Mouse (Mus musculus) heart, postnatal 25 days (tissue): ENCODE results near the gene Vat1. TPM values are rescaled to one million over a fixed set of nuclear protein-coding genes. Genes with fewer than 3 reads are reported as not detected.

ENCODE experiments used
- DNase-seq: peaks from one replicate; pipeline ENCODE4 v3.0.0; 2022; ENCODE audit warnings: low spot score
- intact Hi-C: fragments of 180-260 bp; cut with DNase I; formaldehyde crosslinking; loops from one replicate; pipeline ENCODE4 v1.15.1; 2025
- microRNA-seq: library from miRNA; unstranded; fragments of <30 nt; microRNA quantifications from one replicate; pipeline ENCODE4 v1.2.0, GENCODE M21; 2022
- total RNA-seq, 2 experiments: library from RNA; stranded (reverse); gene quantifications; 2 replicates each; pipeline ENCODE4 v1.2.3; 2021

Gene Vat1
- total RNA-seq, 2 experiments from 2014 or later, result 21.6 to 25.5 TPM

DNA sequence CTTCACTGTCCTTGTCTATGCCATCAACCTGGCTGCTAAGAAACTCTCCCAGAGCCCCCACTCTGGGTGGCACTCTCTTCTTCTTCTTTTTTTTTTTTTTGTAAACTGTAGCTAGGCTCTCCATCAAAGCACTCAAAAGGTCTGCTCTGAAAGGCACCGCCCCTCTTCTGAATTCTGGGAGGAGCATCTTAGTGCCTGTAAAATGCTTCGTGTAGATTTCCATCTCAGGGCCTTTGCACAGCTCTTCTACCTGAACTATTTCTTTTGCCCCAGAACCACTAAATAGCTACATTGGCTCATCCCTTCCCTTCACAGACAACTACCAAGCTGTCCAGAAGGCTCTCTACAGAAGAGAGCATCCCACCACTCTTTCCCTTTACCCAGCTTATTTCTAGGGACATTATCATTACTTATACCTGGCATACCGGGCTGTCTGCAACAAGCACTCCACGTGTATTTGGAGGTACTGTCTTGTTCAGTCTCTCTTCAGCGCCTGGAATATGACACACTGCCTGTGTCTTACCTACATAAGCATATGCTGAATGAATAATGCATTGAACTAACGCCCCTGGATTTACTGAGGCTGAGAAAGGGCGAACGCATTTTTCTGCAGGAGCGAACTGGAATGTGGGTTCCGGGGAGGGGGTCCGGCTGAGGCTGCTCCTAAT is 49.5 kb downstream of the Vat1 start:
- DNase-seq, result no peak
- intact Hi-C loops, result no loop called here

- intact Hi-C loops, result no loop called here
- no peak for DNase-seq
Observed at GRCm38 (mm10) chr11:101415306-101415705, 50.7 kb downstream of the Vat1 start.

Small RNA genes lying within 50 kb of the gene (microRNA-seq; reads per million reads assigned to microRNA genes)
- gene Mir6929, result 8.3 reads per million, percentile 22 among the genes with 10 or more reads in this experiment

Other genes starting within 250 kb of the Vat1 start
- 10 to 100 TPM; 26.0 to 30.4 TPM for gene Ezh1, start 239.8 kb downstream of the Vat1 start, total RNA-seq
- gene Ramp2, start 220.2 kb downstream of the Vat1 start, total RNA-seq, result 100 to 1,000 TPM in 1 of 2 experiments, 10 to 100 TPM in 1; 80.9 to 123 TPM
- gene Vps25, start 212.5 kb downstream of the Vat1 start, total RNA-seq, result 10 to 100 TPM; 78.2 to 85.0 TPM
- gene Wnk4, start 205.7 kb downstream of the Vat1 start, total RNA-seq, result 10 to 100 TPM in 1 of 2 experiments, 1 to 10 TPM in 1; 9.6 to 14.6 TPM
- under 1 TPM; 0.10 to 0.28 TPM for gene Cntd1, start 187.2 kb downstream of the Vat1 start, total RNA-seq
- 10 to 100 TPM; 89.0 to 96.9 TPM for gene Coa3, start 187.1 kb downstream of the Vat1 start, total RNA-seq
- gene Becn1, start 163.9 kb downstream of the Vat1 start, total RNA-seq, result 100 to 1,000 TPM in 1 of 2 experiments, 10 to 100 TPM in 1; 92.8 to 102 TPM
- gene Psme3, start 150.0 kb downstream of the Vat1 start, total RNA-seq, result 10 to 100 TPM; 80.6 to 88.8 TPM
- gene Aoc2, start 141.2 kb downstream of the Vat1 start, total RNA-seq, result 1 to 10 TPM; 1.8 to 2.2 TPM
- 10 to 100 TPM; 13.9 to 18.5 TPM for gene Aoc3, start 135.6 kb downstream of the Vat1 start, total RNA-seq
- gene G6pc, start 98.7 kb downstream of the Vat1 start, total RNA-seq, result not detected
- 10 to 100 TPM; 20.7 to 22.8 TPM for gene Aarsd1, start 48.6 kb downstream of the Vat1 start, total RNA-seq
- 1 to 10 TPM; 8.5 to 9.1 TPM for gene Gm27029, start 41.4 kb downstream of the Vat1 start, total RNA-seq
- gene Rundc1, start 41.1 kb downstream of the Vat1 start, total RNA-seq, result 10 to 100 TPM; 10.4 to 11.2 TPM
- gene Ptges3l, start 40.9 kb downstream of the Vat1 start, total RNA-seq, result 10 to 100 TPM; 69.0 to 80.2 TPM
- gene Rpl27, start 23.9 kb downstream of the Vat1 start, total RNA-seq, result 10 to 100 TPM; 46.7 to 56.2 TPM
- 10 to 100 TPM; 12.0 to 13.7 TPM for gene Ifi35, start 17.8 kb downstream of the Vat1 start, total RNA-seq
- gene Rnd2, start 1.2 kb downstream of the Vat1 start, total RNA-seq, result 1 to 10 TPM; 5.7 to 6.2 TPM
- gene Brca1, start 85.7 kb upstream of the Vat1 start, total RNA-seq, result under 1 TPM; 0.45 to 0.81 TPM
- 100 to 1,000 TPM in 1 of 2 experiments, 10 to 100 TPM in 1; 89.9 to 101 TPM for gene Nbr1, start 85.9 kb upstream of the Vat1 start, total RNA-seq
- gene Tmem106a, start 116.0 kb upstream of the Vat1 start, total RNA-seq, result 1 to 10 TPM; 3.6 to 3.8 TPM
- gene Gm11634, start 133.0 kb upstream of the Vat1 start, total RNA-seq, result not detected
- 10 to 100 TPM; 39.1 to 39.3 TPM for gene Rdm1, start 161.0 kb upstream of the Vat1 start, total RNA-seq
- 10 to 100 TPM; 21.6 to 31.0 TPM for gene Arl4d, start 199.3 kb upstream of the Vat1 start, total RNA-seq